Mouse (Mus musculus) right cerebral cortex, postnatal 36 days (tissue): ENCODE measurements around the gene Car5a.

Experiments
- DNase-seq, 2 experiments: peaks; one replicate each; pipeline ENCODE4 v3.0.0; 2022; ENCODE audit warnings: low spot score in 2 of 2, mixed read lengths in 1 of 2

Car5a gene

GRCm38 (mm10) chr8:121944831-121945230, at the start of gene Car5a:
TSS of gene Car5a (minus strand) at chr8:121944904.
- no peak for DNase-seq

- DNase-seq, result no peak
These were observed 48.2 kb upstream of the Car5a start for GRCm38 (mm10) chr8:121992911-121993310.

- DNase-seq, result no peak
These were observed 46.9 kb upstream of the Car5a start for GRCm38 (mm10) chr8:121991611-121992010.

DNA sequence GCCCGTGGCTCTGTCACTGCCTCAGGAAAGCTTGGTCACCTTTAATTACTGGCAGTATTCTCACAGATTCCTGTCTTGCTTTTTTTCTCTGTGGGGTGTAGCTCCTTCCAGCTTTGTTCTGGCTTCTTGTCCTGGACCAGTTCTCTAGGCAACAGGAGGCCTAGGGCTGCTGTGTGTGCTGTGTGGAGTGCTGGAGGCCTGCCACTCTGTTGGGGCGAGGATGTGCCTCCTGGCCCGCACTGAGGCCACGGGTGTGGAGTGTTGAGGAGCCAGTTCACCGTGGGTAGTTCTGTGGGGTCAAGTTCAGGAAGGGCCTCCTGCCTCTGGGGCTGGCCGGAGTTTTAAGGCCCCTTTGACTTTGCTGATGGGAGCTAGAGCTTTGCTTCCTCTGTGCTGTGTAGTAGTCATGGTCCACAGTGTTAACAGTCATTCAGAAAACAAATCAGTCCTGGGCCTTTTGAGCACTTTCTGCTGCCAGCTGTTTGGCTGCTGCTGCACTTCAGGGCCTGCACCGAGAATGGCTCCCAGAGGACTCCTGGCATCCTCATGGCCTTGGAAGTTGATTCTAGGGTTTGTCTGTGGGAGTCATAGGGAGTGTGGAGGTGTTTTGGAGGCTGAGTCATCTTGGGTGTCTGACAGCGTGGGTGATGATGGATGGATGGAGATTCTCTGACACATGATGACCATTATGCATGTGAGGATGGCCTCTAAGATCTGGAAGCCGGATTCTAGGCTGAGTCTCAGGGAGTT, 46.0 kb upstream of the Car5a start:
- DNase-seq, result no peak

DNA sequence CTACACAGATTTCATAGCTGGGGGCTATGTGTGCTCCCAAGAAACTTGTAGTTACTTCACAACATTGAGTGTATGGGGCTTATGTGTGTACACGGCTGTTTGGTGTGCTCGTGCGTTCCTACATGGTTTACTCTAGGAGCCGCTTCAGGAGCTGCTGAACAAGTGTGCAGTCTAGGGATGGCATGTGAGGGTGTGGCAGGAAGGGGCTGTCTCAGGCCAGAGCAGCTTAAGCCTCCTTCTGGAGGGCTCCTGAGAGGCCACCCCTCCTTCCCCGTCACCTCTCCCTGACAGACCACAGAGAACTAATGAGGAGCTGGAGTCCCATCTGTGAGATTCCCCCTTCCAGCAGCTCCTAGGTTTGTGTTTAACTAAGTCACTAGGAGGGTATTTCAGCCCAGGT, 43.2 kb upstream of the Car5a start:
- DNase-seq, result no peak

DNA sequence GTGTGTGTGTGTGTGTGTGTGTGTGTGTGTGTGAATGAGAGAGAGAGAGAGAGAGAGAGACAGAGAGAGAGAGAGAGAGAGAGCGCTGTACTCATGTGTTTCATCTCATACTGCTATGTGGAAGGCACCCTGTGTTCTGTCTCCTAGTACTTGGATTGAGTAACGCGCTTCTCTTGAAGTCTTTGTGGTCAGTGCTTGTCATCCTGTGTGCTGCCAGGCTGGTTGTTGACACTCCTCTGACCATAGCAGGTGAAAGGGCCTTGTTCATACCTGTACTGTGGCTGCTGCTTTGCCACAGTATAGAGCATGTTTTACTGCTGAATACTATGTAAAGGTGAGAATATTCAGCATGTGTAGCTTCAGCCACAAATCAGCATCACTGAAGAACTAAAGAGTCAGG, 41.0 kb upstream of the Car5a start:
- no peak for DNase-seq

DNA sequence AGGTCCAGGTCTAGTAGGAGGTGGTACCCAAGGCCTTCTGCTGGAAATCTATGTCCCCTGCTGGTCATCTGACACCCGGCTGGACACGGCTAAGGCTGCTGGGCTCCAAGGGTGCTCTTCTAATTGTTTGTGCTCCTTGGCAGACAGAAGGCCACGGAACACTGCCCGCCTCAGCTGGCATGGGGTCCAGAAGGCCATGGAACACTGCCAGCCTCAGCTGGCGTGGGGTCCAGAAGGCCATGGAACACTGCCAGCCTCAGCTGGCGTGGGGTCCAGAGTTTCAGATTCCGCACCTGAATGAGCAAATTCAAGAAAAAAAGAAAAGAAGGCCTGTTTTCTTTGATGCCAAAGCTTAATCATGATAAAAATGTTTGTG, 36.8 kb upstream of the Car5a start:
- no peak for DNase-seq

GRCm38 (mm10) chr8:121980792-121981519, 36.3 kb upstream of the Car5a start:
- DNase-seq, result no peak

GRCm38 (mm10) chr8:121978670-121979069, 34.0 kb upstream of the Car5a start:
- DNase-seq, result no peak

GRCm38 (mm10) chr8:121977819-121978590, 33.3 kb upstream of the Car5a start:
- DNase-seq, result no peak

DNA sequence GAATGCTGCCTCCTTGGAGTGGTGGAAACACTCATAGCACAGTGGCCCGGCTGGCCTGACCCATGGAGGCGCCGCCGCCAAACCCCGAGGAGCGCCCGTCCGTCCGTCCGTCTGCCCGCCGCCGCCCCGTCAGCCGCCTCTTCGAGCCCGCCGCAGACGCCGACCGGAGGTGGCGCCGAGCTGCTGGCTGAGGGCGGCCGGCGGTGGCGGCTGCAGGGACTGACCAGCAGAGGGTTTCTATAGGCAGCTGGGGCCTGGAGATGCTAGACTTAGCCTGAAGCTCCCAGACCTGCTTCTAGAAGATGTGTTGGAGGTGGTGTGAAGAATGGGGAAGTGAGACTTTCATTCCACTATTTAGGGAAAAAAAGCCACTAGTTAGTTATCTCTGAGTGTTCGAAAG, 29.2 kb upstream of the Car5a start:
- no peak for DNase-seq

DNA sequence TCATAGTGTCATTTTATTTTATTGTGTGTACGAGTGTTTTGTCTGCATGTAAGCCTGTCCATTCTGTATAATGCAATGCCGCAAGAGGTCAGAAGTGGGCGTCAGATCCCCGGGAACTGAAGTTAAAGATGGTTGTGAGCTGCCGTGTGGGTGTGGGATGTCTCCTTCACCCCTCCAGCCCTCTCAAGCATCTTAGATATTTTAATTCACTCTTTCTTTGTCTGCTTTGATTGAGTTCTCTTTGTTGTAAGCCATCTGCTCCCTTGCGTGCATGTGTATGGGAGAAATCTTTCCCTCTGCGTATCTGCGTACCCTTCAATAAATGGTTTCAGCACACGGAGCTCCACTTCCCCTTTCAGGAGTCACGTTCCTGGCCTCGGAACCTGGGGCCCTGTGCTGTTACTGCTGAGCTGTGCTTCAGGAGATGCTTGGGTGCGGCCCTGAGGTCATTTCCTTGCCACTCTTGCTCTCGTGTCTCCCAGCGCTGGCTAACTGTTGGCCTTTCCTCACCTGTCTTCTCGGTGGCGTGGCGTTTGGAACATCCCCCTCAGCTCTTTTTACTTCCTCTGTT, 26.9 kb upstream of the Car5a start:
- DNase-seq, result no peak

DNA sequence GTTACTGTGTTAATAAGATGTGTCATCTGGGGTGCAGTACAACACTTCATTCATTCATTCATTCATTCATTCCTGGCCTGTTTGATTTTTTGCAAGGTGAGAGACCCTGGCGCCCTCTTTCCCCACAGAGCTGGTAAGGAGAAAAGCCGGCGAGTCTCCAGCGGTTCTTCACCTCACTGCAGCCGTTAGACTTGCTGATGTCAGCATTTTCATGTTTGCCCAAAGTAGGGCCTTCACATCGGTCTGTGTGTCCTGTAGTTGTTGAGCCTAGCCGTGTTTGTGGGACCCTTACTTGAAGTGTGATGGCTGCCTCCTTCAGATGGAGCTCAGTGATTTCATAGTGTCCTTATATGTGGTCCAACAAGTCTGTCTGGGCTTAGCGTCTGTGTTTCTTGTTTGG, 25.5 kb upstream of the Car5a start:
- DNase-seq, result no peak

- DNase-seq, result no peak
These were observed 23.8 kb upstream of the Car5a start for GRCm38 (mm10) chr8:121968542-121968941.

- no peak for DNase-seq
These were observed 23.3 kb upstream of the Car5a start for GRCm38 (mm10) chr8:121967977-121968376.

- DNase-seq, result no peak
These were observed 22.2 kb upstream of the Car5a start for GRCm38 (mm10) chr8:121966714-121967448.

- DNase-seq, result no peak
These were observed 21.4 kb upstream of the Car5a start for GRCm38 (mm10) chr8:121966110-121966509.

DNA sequence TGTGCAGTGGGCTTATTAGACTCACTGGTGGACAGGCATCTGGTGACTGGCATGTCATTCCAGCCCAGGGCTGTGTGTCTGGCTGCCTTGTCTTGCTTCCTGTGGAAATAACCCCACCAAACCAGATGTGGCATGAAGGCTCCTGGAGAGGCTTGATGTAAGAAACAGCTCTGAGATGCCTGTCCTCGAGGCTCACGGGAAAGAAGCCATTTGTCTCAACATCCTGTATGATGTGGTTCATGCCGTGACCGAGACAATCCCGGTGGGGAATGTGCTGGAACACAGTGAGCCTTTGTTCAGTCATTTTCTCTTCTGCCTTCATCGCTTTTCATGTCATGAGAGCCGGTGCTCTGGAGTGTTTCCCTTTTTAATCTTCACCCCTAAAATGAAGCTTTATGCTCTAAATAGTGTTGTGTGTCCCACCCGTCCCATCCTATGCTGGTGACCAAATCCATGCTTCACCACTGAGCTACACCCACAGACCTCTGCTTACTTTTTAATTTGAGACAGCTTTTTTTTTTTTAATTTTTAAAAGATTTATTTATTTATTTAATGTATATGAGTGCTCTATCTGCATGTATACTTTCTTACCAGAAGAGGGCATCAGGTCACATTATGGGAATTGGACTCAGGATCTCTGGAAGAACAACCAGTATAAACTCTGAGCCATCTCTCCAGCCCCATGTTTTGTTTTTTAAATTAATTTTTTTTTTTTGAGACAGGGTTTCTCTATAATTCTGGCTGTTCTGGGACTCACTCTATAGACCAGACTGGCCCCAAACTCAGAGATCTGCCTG, 20.2 kb upstream of the Car5a start:
- no peak for DNase-seq

DNA sequence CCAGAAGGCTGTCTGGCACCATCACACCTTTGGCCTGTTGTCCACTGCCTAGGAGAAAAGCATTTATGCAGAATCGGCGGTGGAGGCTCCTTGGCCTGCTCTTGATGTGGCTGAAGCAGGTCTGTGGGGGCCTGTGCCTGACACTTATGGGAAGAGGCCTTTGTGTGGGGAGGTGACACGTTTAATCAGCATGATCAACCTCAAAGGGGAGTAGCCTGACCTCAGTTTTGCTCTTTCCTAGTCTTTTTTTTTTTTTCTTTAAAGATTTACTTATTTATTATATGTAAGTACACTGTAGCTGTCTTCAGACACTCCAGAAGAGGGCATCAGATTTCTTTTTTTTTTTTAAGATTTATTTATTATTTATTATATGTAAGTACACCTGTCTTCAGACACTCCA, 18.2 kb upstream of the Car5a start:
- no peak for DNase-seq

DNA sequence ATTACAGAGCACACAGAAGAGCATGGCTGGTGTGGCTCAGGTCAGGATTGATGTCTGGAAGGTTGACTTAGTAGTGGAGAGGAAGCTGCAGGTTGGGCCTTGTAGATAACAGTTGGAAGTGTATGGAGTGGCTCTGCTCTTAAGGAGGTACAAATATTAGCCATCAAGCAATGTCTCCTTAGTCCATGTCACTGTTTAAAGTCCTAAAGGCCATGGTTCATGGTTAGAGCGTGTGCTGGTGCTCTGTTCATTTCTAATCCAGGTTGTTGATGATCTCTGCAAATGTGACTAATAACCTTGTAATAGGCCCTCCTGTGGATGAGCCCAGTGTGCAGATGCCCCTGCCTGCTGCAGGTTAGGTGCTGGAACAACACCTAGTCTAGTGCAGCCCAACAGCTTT, 13.7 kb upstream of the Car5a start:
- DNase-seq, result no peak
